Mouse (Mus musculus): ENCODE measurements at regions not wholly inside any gene's neighbourhood (a gene's known extent, or its start where the extent isn't known, plus 50 kb on each side); places are given as distances from the start of the nearest gene placed in this dataset.

DNA sequence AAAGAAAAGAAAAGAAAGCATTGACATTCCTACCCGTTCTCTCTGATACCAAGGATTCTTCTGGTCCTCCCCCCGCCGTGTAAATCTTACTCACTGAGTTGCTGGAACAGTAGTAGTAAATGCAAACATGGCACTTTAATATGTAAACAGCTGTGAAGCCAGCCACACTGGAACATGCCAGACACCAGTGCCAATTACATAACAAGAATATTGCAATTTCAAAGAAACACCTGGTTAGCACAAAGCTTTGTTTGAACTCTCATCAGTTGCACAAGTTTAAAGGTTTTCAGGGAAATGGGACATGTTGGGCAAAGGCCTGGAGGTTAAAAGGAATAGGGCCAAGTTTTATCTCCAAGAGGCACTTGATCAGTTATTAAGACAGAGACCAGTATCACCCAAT is 333.2 kb upstream of the Onecut1 start:
- 79% methylated on average over 3 of the region's 3 CpGs for WGBS
- ATAC-seq (ENCODE audit: borderline replicate concordance, extremely low read depth, low FRiP score, low TSS enrichment): no peak
- H3K4me2 ChIP-seq: no peak overlapping the region

DNA sequence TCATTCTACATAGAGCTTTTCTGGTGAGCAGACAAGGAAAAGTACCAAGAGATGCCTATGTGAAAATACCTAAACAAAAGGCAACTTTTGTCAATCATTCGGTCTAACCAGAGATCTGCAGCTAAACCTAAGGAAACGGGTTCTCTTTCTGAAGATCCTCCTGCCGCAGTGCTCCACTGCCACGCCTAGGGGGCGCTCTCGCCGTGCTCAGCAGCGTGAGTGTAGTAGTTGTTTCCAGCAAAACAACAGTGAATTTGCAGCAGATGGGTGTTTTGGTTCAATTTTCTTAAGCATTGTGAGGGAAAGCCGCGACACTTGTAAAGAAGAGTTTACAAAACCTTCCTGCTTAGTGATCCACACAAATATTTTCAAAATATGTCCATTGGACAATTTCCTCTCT is 331.4 kb upstream of the Onecut1 start:
- Histone ChIP-seq H3K27ac (no peak overlapping the region), H3K9ac (no peak overlapping the region), H3K9me3 (no peaks in the 10 kb centered on the region), H3K4me3 (no peak overlapping the region), H3K27me3 (no peaks in the 10 kb centered on the region), H3K4me2 (no peak overlapping the region), H3K36me3 (no peaks in the 10 kb centered on the region), H3K4me1 (no peaks in the 10 kb centered on the region)
- no peak for ATAC-seq (ENCODE audit: borderline replicate concordance, extremely low read depth, low FRiP score, low TSS enrichment)
- 17% methylated on average over 10 of the region's 10 CpGs for WGBS

More for the DNA sequence above, 333.2 kb upstream of the Onecut1 start:
- Histone ChIP-seq H3K9ac (no peak overlapping the region), H3K27ac (no peak overlapping the region), H3K4me3 (no peak overlapping the region), H3K9me3 (no peaks in the 10 kb centered on the region), H3K36me3 (no peaks in the 10 kb centered on the region), H3K4me1 (no peaks in the 10 kb centered on the region), H3K27me3 (no peaks in the 10 kb centered on the region)

DNA sequence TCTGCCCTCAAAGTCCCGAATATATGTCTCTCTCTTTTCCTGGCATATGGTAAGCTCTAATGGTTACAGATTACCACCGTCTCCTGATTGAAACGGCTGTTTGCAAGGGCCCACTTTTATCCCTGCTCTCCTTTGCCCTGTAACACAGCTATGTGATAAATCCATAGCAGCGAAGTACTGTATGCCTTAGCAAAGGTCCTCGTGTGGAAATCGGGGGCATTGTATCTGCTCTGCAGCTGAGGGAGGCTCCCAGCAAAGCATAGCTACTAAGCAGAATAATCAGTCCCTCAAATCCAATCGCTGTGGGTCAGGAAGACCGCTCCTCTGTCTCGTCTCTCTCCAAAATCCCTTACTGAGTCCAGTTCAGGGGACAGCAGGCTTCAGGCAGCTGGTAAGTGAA is 331.0 kb upstream of the Onecut1 start:
- H3K27ac ChIP-seq: no peak overlapping the region
- H3K4me1 ChIP-seq: no peaks in the 10 kb centered on the region
- 55% methylated on average over 9 of the region's 9 CpGs for WGBS
- no peak overlapping the region for H3K4me3 ChIP-seq
- no peaks in the 10 kb centered on the region for H3K36me3 ChIP-seq
- no peaks in the 10 kb centered on the region for H3K27me3 ChIP-seq
- no peaks in the 10 kb centered on the region for H3K9me3 ChIP-seq
- no peak for ATAC-seq (ENCODE audit: borderline replicate concordance, extremely low read depth, low FRiP score, low TSS enrichment)
- H3K9ac ChIP-seq: no peak overlapping the region
- H3K4me2 ChIP-seq: no peak overlapping the region

DNA sequence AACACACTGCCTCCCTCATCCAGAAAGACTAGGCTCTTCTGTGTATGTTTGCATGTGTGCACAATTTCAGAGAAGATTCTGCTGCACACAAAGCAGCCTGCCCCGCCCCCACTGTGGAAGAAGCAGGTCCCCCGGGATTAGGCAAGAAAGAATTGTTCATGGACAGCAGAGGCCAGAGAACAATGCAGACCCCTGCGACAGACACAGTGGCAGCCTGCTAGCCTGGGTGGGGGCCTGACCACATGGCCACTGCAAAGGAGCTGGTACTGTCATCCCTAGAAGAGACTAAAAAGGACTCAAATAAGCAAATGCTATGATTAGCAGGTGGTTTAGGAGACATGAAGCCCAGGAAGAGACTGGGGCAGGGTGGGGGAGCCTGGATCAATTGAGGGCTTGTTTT is 329.7 kb upstream of the Onecut1 start:
- H3K27ac ChIP-seq: no peak overlapping the region
- H3K36me3 ChIP-seq: no peaks in the 10 kb centered on the region
- no peaks in the 10 kb centered on the region for H3K9me3 ChIP-seq
- no peak overlapping the region for H3K4me2 ChIP-seq
- no peak overlapping the region for H3K4me3 ChIP-seq
- ATAC-seq (ENCODE audit: borderline replicate concordance, extremely low read depth, low FRiP score, low TSS enrichment): no peak
- no peaks in the 10 kb centered on the region for H3K27me3 ChIP-seq
- no peak overlapping the region for H3K9ac ChIP-seq
- no peaks in the 10 kb centered on the region for H3K4me1 ChIP-seq
- 54% methylated on average over 3 of the region's 3 CpGs for WGBS

DNA sequence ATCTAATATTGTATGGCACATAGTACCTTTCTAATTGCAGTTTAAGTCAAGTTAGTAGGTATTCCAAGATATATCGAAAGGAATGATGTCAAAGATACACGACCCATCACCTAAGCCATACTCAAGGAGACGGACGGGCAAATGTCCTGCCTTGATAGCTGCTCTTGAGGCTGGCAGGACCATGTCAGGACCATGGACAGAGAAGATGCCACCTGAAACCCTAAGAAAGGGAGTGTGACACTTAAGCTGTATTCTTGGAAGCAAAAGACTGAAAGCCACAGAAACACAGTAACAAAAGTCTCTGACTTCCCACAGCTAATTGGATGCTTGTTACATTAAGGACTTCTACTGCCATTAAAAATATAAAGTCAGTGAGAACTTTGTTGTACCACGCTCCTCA is 326.7 kb upstream of the Onecut1 start:
- 54% methylated on average over 5 of the region's 5 CpGs for WGBS
- H3K4me2 ChIP-seq: no peak overlapping the region
- H3K4me1 ChIP-seq: no peaks in the 10 kb centered on the region
- H3K9ac ChIP-seq: no peak overlapping the region
- H3K4me3 ChIP-seq: no peak overlapping the region
- no peak for ATAC-seq (ENCODE audit: borderline replicate concordance, extremely low read depth, low FRiP score, low TSS enrichment)
- H3K27ac ChIP-seq: no peak overlapping the region
- no peaks in the 10 kb centered on the region for H3K9me3 ChIP-seq
- no peaks in the 10 kb centered on the region for H3K36me3 ChIP-seq
- no peaks in the 10 kb centered on the region for H3K27me3 ChIP-seq

DNA sequence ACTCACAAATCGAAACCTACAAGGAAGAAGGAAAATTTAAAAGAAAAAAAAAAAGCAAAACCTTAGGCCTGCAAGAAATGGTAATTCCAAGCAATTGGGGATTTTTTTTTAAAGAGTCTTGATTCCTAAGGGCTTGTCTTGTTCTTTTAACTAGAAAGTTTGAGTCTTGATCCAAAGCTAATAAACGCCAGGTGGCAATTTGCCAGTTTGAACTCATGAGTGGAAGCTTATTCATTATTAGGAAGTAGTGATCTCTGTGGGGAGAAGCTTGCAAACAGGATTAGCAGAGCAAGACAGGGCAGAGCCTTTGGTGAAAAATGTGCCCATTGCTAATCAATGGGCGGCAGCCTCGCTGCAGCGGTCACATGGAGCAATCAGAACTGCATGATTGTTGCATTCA is 305.6 kb upstream of the Onecut1 start:
- H3K36me3 ChIP-seq: no peaks in the 10 kb centered on the region
- no peak overlapping the region for H3K9ac ChIP-seq
- 81% methylated on average over 5 of the region's 5 CpGs for WGBS
- H3K4me2 ChIP-seq: no peak overlapping the region
- H3K4me3 ChIP-seq: no peak overlapping the region
- H3K27ac ChIP-seq: no peak overlapping the region
- H3K9me3 ChIP-seq: no peaks in the 10 kb centered on the region
- no peak for ATAC-seq (ENCODE audit: borderline replicate concordance, extremely low read depth, low FRiP score, low TSS enrichment)
- no peaks in the 10 kb centered on the region for H3K4me1 ChIP-seq
- H3K27me3 ChIP-seq: no peaks in the 10 kb centered on the region

DNA sequence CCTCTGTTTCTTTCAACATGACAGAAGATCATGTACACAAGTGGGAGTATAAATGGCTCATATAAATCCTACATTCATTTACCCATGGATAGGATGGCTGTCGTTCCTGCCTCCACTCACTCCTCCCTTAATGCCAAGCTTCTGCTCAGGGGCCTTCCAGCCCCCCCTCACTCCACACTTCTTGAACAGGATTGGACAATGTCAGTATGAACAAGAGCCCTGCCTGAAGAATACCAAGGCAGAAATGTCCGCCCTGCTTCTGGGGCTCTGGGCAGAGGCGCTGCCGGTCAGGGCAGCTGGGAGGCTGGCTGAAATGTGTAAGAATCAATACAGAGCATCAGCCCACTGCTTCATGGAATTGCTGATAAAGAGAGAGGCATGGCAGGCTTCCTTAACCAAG is 269.0 kb upstream of the Onecut1 start:
- Histone ChIP-seq H3K9ac (no peak overlapping the region), H3K4me2 (no peak overlapping the region), H3K27me3 (no peaks in the 10 kb centered on the region), H3K36me3 (no peaks in the 10 kb centered on the region), H3K9me3 (no peaks in the 10 kb centered on the region), H3K4me3 (no peak overlapping the region), H3K27ac (no peak overlapping the region), H3K4me1 (no peaks in the 10 kb centered on the region)
- 74% methylated on average over 4 of the region's 4 CpGs for WGBS
- ATAC-seq (ENCODE audit: borderline replicate concordance, extremely low read depth, low FRiP score, low TSS enrichment): no peak

DNA sequence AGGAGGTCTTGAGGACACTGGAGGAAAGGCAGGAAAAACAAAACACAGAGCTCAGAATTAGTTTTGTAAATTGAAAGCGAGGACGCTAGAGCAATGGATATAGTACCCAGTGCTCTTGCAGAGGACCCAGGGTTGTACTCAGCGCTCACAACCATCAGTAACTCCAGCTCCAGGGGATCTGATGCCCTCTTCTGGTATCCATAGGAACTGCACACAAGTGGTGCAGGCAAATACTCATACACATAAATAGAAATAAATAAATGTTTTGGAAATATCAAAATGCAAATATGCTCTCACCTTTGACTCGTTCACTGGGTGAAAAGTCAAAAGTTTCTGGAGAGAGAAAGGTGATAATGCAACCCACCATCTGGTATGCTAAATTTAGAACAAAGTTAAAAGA is 267.8 kb upstream of the Onecut1 start:
- Histone ChIP-seq H3K27me3 (no peaks in the 10 kb centered on the region), H3K4me2 (no peak overlapping the region), H3K4me3 (no peak overlapping the region), H3K4me1 (no peaks in the 10 kb centered on the region), H3K27ac (no peak overlapping the region), H3K36me3 (no peaks in the 10 kb centered on the region), H3K9ac (no peak overlapping the region), H3K9me3 (no peaks in the 10 kb centered on the region)
- no peak for ATAC-seq (ENCODE audit: borderline replicate concordance, extremely low read depth, low FRiP score, low TSS enrichment)
- 87% methylated on average over 4 of the region's 4 CpGs for WGBS

DNA sequence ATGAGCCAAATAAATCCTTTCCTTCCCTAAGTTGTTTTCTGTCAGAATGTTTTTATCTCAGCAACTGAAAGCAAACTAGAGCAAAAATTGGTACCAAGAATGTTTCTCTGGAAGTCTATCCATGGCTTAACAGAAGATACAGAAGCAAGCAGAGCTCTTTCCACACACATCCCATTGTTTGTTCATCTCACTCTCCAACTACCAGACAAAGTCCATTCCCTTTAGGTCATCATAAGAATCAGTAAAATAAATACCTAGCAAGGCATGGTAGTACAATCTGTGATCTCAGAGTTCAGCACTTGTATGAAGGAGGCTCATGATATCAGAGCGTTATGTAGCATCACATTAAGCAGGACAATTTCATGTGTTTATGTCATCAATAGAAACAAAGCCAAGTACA is 257.3 kb upstream of the Onecut1 start:
- no peak overlapping the region for H3K4me2 ChIP-seq
- H3K9me3 ChIP-seq: no peaks in the 10 kb centered on the region
- H3K4me3 ChIP-seq: no peak overlapping the region
- WGBS: 93% methylated on average over 1 of the region's 1 CpGs
- H3K36me3 ChIP-seq: no peaks in the 10 kb centered on the region
- H3K27ac ChIP-seq: no peak overlapping the region
- no peak for ATAC-seq (ENCODE audit: borderline replicate concordance, extremely low read depth, low FRiP score, low TSS enrichment)
- no peaks in the 10 kb centered on the region for H3K27me3 ChIP-seq
- no peak overlapping the region for H3K9ac ChIP-seq
- no peaks in the 10 kb centered on the region for H3K4me1 ChIP-seq

DNA sequence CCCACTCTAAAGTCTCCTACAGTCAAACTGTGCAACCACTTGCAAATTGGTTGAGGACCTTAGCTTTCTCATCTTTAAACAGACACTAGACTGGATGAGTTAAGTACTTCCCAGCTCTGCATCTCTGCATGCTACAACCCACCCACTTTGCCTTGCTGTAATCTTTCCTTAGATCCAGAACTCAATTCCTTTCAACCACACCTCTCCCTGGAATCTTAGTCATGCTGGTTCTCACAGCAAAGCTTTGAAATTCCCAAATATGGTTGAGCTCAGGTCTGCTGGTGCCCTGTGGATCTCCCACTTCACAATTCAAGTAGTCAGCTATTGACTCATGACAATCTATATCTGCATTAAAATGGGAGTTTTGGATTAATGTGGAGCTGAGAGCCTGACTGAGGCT is 239.8 kb upstream of the Onecut1 start:
- no peak for ATAC-seq (ENCODE audit: borderline replicate concordance, extremely low read depth, low FRiP score, low TSS enrichment)
- Histone ChIP-seq H3K4me2 (no peak overlapping the region), H3K36me3 (no peaks in the 10 kb centered on the region), H3K4me3 (no peak overlapping the region), H3K9ac (no peak overlapping the region), H3K27ac (no peak overlapping the region), H3K27me3 (no peaks in the 10 kb centered on the region), H3K4me1 (no peaks in the 10 kb centered on the region), H3K9me3 (no peaks in the 10 kb centered on the region)

DNA sequence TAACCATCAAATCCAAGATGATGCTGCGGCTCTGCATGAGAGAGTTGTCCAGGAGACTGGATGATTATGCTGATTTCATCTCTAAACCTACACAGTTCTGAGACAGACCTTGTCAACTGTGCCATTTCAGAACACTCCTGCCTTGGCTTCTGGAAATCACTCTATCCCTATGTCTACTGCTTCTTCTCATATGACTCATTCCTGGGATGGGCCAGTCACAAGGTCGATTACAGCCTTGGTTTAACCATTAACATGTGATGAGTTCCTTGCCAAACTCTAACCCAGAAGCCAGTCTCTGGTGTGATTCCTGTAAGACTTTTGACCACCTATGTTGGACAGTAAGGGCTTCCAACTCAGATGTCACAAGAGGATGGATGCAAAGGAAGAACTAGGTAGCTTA is 216.3 kb upstream of the Onecut1 start:
- H3K27ac ChIP-seq: no peak overlapping the region
- H3K4me2 ChIP-seq: no peak overlapping the region
- H3K4me3 ChIP-seq: no peak overlapping the region
- no peaks in the 10 kb centered on the region for H3K9me3 ChIP-seq
- H3K27me3 ChIP-seq: no peaks in the 10 kb centered on the region
- H3K36me3 ChIP-seq: no peaks in the 10 kb centered on the region
- no peaks in the 10 kb centered on the region for H3K4me1 ChIP-seq
- H3K9ac ChIP-seq: no peak overlapping the region
- WGBS: 71% methylated on average over 2 of the region's 2 CpGs
- no peak for ATAC-seq (ENCODE audit: borderline replicate concordance, extremely low read depth, low FRiP score, low TSS enrichment)

DNA sequence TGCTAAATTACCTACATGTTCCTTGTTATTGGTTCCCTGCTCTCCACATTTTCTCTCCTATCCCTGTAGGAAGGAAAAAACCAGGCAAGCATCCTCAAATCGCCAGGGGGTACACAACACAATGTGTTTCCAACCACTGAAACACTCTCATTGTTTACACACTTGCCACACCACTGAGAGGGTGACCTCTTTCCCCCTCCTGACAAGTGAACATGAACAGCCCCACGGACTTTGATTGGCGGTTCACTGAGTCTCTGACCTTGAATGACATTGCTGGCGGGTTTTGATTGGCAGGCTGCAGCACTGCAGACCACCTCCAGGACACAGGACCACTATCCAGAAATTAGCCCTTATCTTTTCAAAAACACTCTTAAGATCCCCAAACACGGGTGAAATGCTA is 211.7 kb upstream of the Onecut1 start:
- Histone ChIP-seq H3K4me2 (no peak overlapping the region), H3K27ac (no peak overlapping the region), H3K27me3 (no peaks in the 10 kb centered on the region), H3K9ac (no peak overlapping the region), H3K9me3 (no peaks in the 10 kb centered on the region), H3K4me1 (no peaks in the 10 kb centered on the region), H3K36me3 (no peaks in the 10 kb centered on the region), H3K4me3 (no peak overlapping the region)
- 43% methylated on average over 5 of the region's 5 CpGs for WGBS
- ATAC-seq (ENCODE audit: borderline replicate concordance, extremely low read depth, low FRiP score, low TSS enrichment): no peak

DNA sequence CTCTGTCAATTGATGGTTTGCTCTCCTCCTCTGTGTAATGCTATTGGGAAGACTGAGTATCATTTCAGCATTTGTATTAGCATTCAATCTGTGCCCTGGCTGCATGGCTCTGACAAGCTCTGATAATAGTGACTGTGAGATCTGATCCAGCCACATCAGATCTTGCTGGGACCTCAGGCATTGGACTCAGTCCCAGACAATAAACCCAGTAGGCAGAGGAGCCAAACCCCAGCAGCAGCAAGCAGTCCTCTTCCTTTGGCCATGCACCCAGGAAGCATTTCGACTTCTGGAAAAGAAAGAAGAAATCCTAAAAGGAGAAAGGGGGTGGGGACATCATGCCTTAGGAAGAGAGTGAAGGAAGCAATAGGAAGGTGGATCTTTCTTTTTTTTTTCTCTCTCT is 205.8 kb upstream of the Onecut1 start:
- no peaks in the 10 kb centered on the region for H3K4me1 ChIP-seq
- WGBS: 46% methylated on average over 1 of the region's 1 CpGs
- H3K9me3 ChIP-seq: no peaks in the 10 kb centered on the region
- no peak for ATAC-seq (ENCODE audit: borderline replicate concordance, extremely low read depth, low FRiP score, low TSS enrichment)
- no peak overlapping the region for H3K9ac ChIP-seq
- H3K27me3 ChIP-seq: no peaks in the 10 kb centered on the region
- no peak overlapping the region for H3K4me3 ChIP-seq
- no peak overlapping the region for H3K4me2 ChIP-seq
- no peaks in the 10 kb centered on the region for H3K36me3 ChIP-seq
- H3K27ac ChIP-seq: no peak overlapping the region

Measured in lung, embryonic 15.5 days (tissue).